Mouse (Mus musculus) CH12.LX (cell line): ENCODE results near the gene Tada2b.

Source experiments
- CHD2 ChIP-seq: IDR thresholded peaks from 2 replicates; pipeline ENCODE4 v1.6.1; 2011; ENCODE audit warnings: low read length, improper control_type of control experiment
- CTCF ChIP-seq, 2 experiments: IDR thresholded peaks in 1 of 2; conservative IDR thresholded peaks in 1 of 2; 2 replicates each; pipeline ENCODE4 v1.5.1; 2011 to 2012; ENCODE audit warnings: low read depth in 2 of 2, low read length in 2 of 2, improper control_type of control experiment in 1 of 2, inconsistent platforms in 1 of 2, mild to moderate bottlenecking in 1 of 2, moderate library complexity in 1 of 2
- SMC3 ChIP-seq: IDR thresholded peaks from 2 replicates; pipeline ENCODE4 v1.6.1; 2011; ENCODE audit warnings: low read depth, low read length, improper control_type of control experiment
- USF1 ChIP-seq: IDR thresholded peaks from 2 replicates; pipeline ENCODE4 v1.6.1; 2014; ENCODE audit warnings: low read depth, mild to moderate bottlenecking, inconsistent platforms, low read length, improper control_type of control experiment

GRCm38 (mm10) chr5:36472876-36473655, 11.0 kb downstream of the Tada2b start:
- no peak for TF ChIP-seq USF1
- no peak for TF ChIP-seq SMC3
- no peak for TF ChIP-seq CHD2
- TF ChIP-seq CTCF (conservative IDR thresholded peaks at IDR 0.05 in 1 of 2, IDR thresholded peaks at IDR 0.05 in 1 of 2; ENCODE audit: low read depth in 2 of 2, low read length in 2 of 2) = no peak
